Mouse (Mus musculus) midbrain, embryonic 14.5 days (tissue): ENCODE results near the gene Smpd4. TPM values are rescaled to one million over a fixed set of nuclear protein-coding genes. Genes with fewer than 3 reads are reported as not detected.

Experiments
- ATAC-seq: fragments of 200-750 bp; cut with Nextera tagmentation; 2 replicates; pipeline ENCODE4 v1.8.0; 2017; ENCODE audit warnings: moderate number of reproducible peaks, moderate library complexity; ENCODE audit not compliant: low FRiP score, low TSS enrichment
- DNase-seq: peaks from one replicate; pipeline ENCODE4 v3.0.0-alpha.2; 2015
- H3K27ac ChIP-seq: fragments of 300-500 bp; sonication (generic); replicated peaks from 2 replicates; pipeline ENCODE4 v1.5.1; 2014; ENCODE audit warnings: mild to moderate bottlenecking, low read depth, low read length, moderate library complexity
- H3K27me3 ChIP-seq: fragments of 300-500 bp; sonication (generic); 2 replicates; pipeline ENCODE4 v1.6.1; 2014; ENCODE audit warnings: low read length, control low read depth, mixed read lengths; ENCODE audit not compliant: control insufficient read depth, insufficient read depth
- H3K36me3 ChIP-seq: fragments of 300-500 bp; sonication (generic); 2 replicates; pipeline ENCODE4 v1.6.1; 2014; ENCODE audit warnings: low read length, control low read depth; ENCODE audit not compliant: control insufficient read depth, insufficient read depth
- H3K4me1 ChIP-seq: fragments of 300-500 bp; sonication (generic); 2 replicates; pipeline ENCODE4 v1.6.1; 2014; ENCODE audit warnings: mild to moderate bottlenecking, antibody characterized with exemption, low read length, control low read depth; ENCODE audit not compliant: control insufficient read depth, insufficient read depth
- H3K4me2 ChIP-seq: fragments of 300-500 bp; sonication (generic); 2 replicates; pipeline ENCODE4 v1.6.1; 2014; ENCODE audit warnings: mild to moderate bottlenecking, low read length, moderate library complexity
- H3K4me3 ChIP-seq: fragments of 300-500 bp; sonication (generic); replicated peaks from 2 replicates; pipeline ENCODE4 v1.5.1; 2014; ENCODE audit warnings: low read depth, low read length
- H3K9ac ChIP-seq: fragments of 300-500 bp; sonication (generic); replicated peaks from 2 replicates; pipeline ENCODE4 v1.6.1; 2014; ENCODE audit warnings: mild to moderate bottlenecking, low read length, moderate library complexity
- H3K9me3 ChIP-seq: fragments of 300-500 bp; sonication (generic); 2 replicates; pipeline ENCODE4 v1.6.1; 2016; ENCODE audit warnings: low read length, control low read depth, mixed read lengths; ENCODE audit not compliant: control insufficient read depth
- WGBS: fragments of 180-500 bp; shearing (Covaris S2); extraction: QIAGEN DNeasy Blood & Tissue Kit; methylation state at CpG from one replicate; pipeline ENCODE4 v1.1.7; 2014; 5-methylcytosine and 5-hydroxymethylcytosine counted together
- polyA plus RNA-seq: library from polyadenylated mRNA; unstranded; fragments of >200 nt; fragmentation: Nextera tagmentation; extraction: Ambion mirVana; gene quantifications from 2 replicates; pipeline ENCODE4 v1.2.1, GENCODE M21; 2014

Smpd4 gene
- polyA plus RNA-seq = 29.1 and 29.3 TPM in 2 replicates

DNA sequence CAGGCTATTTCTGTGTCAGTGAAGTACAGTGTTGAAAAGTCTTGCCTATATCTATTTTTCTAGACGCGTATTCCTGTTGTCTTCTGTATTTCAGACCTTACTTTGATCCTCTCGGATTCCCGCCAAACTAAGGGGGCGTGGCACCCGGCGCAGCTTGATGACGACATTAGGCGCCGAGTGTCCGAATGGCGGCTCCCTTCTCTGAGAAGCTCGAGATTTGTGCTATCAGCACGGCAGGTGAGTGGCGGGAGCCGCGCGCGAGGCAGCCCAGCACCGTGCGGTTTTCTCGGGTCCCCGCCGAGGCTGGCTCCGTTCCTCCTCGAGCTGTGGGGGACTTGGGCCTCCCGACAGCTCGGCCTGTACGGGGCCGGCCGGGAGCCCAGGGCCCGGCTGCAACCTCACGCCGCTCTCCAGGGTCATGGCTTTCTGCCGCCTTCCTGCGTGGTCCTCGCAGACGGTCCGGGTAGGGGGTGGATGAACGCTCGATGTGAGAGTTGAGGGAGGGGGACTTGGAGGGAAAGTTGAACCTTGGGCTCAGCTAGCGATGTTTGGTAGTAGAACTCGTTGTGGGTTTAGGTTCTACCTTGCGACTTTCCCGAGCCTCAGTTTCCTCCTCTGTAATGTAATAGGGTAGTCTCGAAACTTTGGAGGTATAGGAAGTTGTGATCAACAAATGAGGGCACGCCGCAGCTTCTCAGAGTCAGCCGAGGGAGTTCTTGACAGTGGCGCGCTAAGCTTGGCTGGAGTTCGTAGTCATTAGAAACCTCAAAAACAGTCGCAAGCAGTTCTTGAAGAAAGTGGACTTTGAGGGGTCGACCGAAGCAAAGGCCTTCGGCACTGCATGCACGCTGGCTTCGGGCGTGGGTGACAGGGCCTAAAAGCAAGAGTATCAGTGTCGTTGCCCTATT is at the start of gene Smpd4:
Smpd4 (plus strand) TSS at position 157 of the 908 bp plus-strand sequence.
- no peaks in the 10 kb centered on the region for H3K9me3 ChIP-seq
- H3K4me3 ChIP-seq = peak within 1 kb of the TSS; percentile 92
- H3K36me3 ChIP-seq = peaks cover 27% of the 10 kb centered on the region
- DNase-seq (peak; percentile 95), ATAC-seq (peak; percentile 69; the same call in 1 of the 2 replicates)
- WGBS = 3% methylated on average over 60 of the region's 60 CpGs
- H3K27ac ChIP-seq = 0 out of 2 replicates have a peak within 1 kb of the TSS, but pooled peaks have one; percentile 8
- H3K4me2 ChIP-seq = peak within 1 kb of the TSS; percentile 87
- peaks cover 9% of the 10 kb centered on the region for H3K4me1 ChIP-seq
- no peaks in the 10 kb centered on the region for H3K27me3 ChIP-seq
- H3K9ac ChIP-seq = peak within 1 kb of the TSS; percentile 83

DNA sequence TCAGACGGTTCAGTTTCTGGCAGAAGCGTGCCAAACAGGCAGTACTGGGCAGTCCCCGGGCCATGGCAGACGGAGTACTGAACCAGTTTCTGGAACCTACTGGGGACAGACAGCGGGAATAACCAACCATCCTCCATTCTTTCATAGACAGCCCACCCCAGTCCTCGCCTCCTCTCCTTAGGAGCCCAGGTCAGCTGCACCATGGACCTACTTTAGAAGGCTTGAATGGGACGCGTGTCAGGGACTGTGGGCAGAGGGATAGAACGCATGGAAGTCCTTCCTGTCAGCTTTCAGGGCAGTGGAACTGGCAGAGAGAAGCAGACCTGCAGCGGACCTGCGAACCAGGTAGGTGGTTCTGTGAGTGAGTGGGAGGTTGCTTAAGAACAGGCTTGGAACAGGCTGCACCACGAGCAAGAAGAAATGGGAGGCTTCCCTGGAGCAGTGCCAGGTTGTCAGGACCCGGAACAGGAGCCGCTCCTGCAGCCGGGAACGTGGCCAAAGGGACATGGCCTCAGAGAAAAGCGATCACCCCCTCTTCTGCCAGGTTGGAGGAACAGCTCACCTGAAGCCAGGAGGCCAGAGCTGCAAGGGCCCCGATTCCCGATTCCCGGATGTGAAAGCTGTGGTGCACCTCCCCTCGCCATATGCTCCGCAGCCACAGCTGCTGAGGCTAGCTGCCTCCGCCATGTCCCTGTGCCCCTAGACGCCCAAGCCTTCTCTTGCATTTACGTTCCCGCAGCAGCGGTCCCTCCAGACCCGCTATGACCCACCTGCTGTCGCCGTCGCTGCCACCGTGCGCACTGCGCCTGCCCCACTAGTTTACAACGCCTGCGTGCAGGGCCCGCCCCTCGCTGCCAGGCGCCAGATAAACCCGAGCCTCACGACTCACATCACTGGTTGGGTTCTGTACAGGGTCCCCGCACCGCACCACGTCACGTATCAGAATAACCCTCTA is 43.0 kb upstream of the Smpd4 start:
- Histone ChIP-seq H3K4me3 (peak overlapping the region; percentile 53), H3K9ac (peak overlapping the region; percentile 64), H3K4me2 (peak overlapping the region; percentile 60), H3K36me3 (no peaks in the 10 kb centered on the region), H3K4me1 (0 out of 2 replicates have a peak, but pooled peaks cover 3% of the 10 kb centered on the region), H3K27me3 (peaks cover 7% of the 10 kb centered on the region), H3K27ac (peak overlapping the region; percentile 42; the same call in 1 of the 2 replicates), H3K9me3 (no peaks in the 10 kb centered on the region)
- ATAC-seq = peak; percentile 66
- peak; percentile 82 for DNase-seq
- WGBS = 13% methylated on average over 45 of the region's 45 CpGs

DNA sequence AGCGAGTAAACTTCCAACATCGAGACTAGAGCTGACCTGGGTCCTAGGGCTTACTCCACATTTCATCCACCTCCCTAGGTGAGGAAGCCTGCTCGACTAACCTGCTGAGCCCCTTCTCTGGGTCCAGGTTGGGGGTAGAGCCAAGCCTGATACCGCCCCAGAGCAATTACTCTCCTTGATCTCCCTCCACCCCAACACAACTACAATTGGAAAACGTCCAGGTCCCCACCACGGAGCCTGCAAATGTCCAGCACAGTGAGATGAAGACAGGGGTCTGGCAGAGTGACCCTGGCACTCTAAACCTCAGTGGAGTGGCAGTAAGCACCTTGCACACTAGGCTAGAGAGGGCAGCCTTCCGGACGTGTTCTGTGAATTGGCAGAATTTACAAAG is 42.3 kb upstream of the Smpd4 start:
- H3K27me3 ChIP-seq = peaks cover 7% of the 10 kb centered on the region
- WGBS = 16% methylated on average over 8 of the region's 8 CpGs

DNA sequence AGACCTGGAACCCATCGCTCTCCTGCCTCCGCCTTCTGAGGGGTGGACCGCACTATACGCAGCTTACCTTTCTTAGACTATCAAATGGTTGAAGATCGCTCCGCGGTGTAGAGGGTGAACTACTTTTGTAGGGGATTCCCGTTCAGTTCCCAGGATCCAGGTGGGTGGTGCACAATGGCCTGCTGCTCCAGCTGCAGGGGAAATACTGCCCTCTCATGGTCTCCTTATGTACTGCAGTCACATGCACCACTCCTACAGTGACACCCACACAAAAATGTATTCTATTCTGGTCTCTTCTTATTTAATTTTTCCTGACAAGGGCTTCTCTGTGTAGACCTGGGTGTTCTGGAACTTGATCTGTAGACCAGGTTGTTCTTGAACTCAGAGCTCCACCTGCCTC is 36.1 kb upstream of the Smpd4 start, which contains the start of gene Slc7a4:
Slc7a4 (minus strand) TSS at position 151 of the 400 bp plus-strand sequence.
- Histone ChIP-seq H3K4me1 (no peaks in the 10 kb centered on the region), H3K9me3 (no peaks in the 10 kb centered on the region), H3K27me3 (no peaks in the 10 kb centered on the region), H3K36me3 (no peaks in the 10 kb centered on the region), H3K4me3 (no peak within 1 kb of the TSS), H3K4me2 (no peak within 1 kb of the TSS), H3K27ac (no peak within 1 kb of the TSS), H3K9ac (no peak within 1 kb of the TSS)
- DNase-seq (peak; percentile 26), ATAC-seq (no peak)
- 19% methylated on average over 8 of the region's 8 CpGs for WGBS

More for the DNA sequence above, 42.3 kb upstream of the Smpd4 start:
- no peaks in the 10 kb centered on the region for H3K9me3 ChIP-seq
- DNase-seq (peak; percentile 1), ATAC-seq (no peak)
- no peak overlapping the region; the same call in 1 of the 2 replicates for H3K27ac ChIP-seq
- 0 out of 2 replicates have a peak, but pooled peaks cover 3% of the 10 kb centered on the region for H3K4me1 ChIP-seq
- peak overlapping the region; percentile 53 for H3K4me3 ChIP-seq
- no peaks in the 10 kb centered on the region for H3K36me3 ChIP-seq
- peak overlapping the region; percentile 60 for H3K4me2 ChIP-seq
- peak overlapping the region; percentile 64 for H3K9ac ChIP-seq

DNA sequence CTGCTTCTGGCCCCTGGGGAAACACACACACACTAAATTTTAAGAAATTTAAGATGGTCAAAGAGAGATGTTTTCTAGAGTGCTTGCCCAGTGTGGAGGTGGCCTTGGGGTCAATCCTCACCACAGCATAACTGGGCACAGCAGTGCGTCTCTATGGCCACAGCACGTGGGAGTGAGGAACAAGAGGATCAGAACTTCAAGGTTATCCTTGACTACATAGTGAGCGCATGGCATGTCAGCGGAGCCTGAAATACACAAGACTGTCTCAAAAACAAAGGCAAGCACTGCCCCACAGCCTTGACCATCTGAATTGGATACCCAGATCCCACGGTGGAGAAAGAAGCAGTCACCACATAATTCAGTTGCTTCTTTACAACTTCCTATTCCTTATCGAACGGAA is 34.6 kb upstream of the Smpd4 start:
- Histone ChIP-seq H3K36me3 (no peaks in the 10 kb centered on the region), H3K27me3 (no peaks in the 10 kb centered on the region), H3K27ac (no peak overlapping the region), H3K9me3 (no peaks in the 10 kb centered on the region), H3K4me3 (no peak overlapping the region), H3K4me1 (no peaks in the 10 kb centered on the region), H3K9ac (no peak overlapping the region), H3K4me2 (no peak overlapping the region)
- 81% methylated on average over 7 of the region's 7 CpGs for whole genome bisulfite sequencing
- DNase-seq (no peak), ATAC-seq (no peak)

DNA sequence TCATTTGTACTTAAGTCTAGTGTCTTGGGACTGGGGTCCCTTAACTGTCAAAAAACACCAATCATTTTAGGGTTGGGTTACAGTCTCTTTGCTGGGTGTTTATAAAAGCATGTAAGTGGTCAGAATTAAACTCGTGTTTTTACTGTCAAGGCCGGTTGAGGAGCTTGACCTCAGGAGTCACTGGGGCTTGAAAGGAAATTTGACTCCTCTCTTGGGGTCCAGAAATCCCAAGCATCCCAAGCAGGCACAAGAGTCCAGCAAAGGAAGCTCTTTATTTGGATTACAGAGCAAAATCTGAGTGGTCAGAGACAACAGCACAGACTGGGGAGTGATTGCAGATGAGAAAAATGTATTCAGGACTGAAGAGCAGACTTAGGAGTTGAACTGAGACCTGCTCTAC is 28.4 kb upstream of the Smpd4 start:
- DNase-seq = no peak
- 45% methylated on average over 2 of the region's 2 CpGs for WGBS
- Histone ChIP-seq H3K27ac (no peak overlapping the region), H3K36me3 (no peaks in the 10 kb centered on the region), H3K4me1 (no peaks in the 10 kb centered on the region), H3K27me3 (no peaks in the 10 kb centered on the region), H3K4me2 (no peak overlapping the region), H3K9me3 (no peaks in the 10 kb centered on the region), H3K4me3 (no peak overlapping the region), H3K9ac (no peak overlapping the region)
- ATAC-seq = no peak

DNA sequence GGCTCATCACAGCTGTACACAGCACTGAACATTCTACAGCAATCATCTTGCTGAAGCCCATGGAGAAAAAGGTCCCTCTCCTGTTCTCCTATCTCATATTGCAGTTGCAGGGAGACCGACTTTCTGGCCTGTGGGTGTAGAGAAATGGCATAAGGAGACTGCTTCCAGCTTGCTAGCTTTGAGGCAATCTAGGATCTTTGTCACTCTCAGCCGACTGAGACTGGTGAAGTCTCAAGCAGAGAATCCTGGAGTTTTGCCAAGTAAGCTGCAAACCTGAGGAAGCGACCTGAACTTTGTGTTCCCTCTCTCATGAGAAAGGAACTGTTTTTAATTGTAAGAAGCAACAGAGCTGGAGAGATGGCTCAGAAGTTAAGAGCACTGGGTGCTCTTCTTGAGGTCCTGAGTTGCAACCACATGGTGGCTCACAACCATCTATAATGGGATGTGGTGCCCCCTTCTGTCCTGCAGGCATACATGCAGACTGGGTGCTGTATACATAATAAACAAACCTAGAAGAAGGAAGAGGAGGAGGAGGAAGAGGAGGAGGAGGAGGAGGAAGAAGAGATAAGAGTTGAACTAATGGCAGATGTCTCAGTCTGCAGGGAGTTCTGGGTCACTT is 18.1 kb upstream of the Smpd4 start:
- Histone ChIP-seq H3K9me3 (no peaks in the 10 kb centered on the region), H3K9ac (no peak overlapping the region), H3K4me1 (no peaks in the 10 kb centered on the region), H3K4me2 (no peak overlapping the region), H3K27ac (no peak overlapping the region), H3K27me3 (no peaks in the 10 kb centered on the region), H3K4me3 (no peak overlapping the region), H3K36me3 (no peaks in the 10 kb centered on the region)
- 72% methylated on average over 3 of the region's 3 CpGs for WGBS
- no peak for ATAC-seq
- DNase-seq = no peak

DNA sequence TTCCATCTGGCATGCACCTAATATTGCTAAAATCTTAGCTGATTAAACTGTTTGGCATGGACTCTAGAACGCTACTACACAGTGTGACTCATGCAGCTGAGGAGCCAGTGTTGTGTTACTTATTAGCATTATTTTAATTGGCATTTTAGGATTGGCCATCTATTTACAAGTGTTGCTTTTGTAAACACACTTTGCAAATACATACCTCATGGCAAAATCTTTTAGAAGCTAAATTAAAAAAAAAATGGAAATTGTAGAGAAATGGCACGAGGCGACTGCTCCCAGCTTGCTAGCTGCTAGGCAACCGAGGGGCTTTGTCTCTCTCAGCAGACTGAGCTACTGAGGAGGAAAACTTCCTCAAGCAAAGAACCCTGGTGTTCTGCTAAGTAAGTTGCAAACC is 14.2 kb upstream of the Smpd4 start:
- ATAC-seq (no peak), DNase-seq (peak; percentile 13)
- Histone ChIP-seq H3K36me3 (no peaks in the 10 kb centered on the region), H3K27ac (no peak overlapping the region), H3K4me1 (no peaks in the 10 kb centered on the region), H3K9me3 (no peaks in the 10 kb centered on the region), H3K27me3 (no peaks in the 10 kb centered on the region), H3K4me3 (no peak overlapping the region), H3K9ac (no peak overlapping the region), H3K4me2 (no peak overlapping the region)
- WGBS = 49% methylated on average over 4 of the region's 4 CpGs
